Mouse (Mus musculus) embryonic facial prominence, embryonic 13.5 days (tissue): ENCODE measurements around the gene Rrm2. TPM values are rescaled to one million over a fixed set of nuclear protein-coding genes. Genes with fewer than 3 reads are reported as not detected.
A peak's percentile ranks its signal among the peaks of the same experiment; 100 is the strongest.

Experiments
- ATAC-seq: fragments of 200-750 bp; cut with Nextera tagmentation; 2 replicates; pipeline ENCODE4 v1.8.0; 2017; ENCODE audit warnings: low read depth; ENCODE audit not compliant: insufficient number of reproducible peaks, insufficient read depth, low FRiP score, low TSS enrichment
- H3K27ac ChIP-seq: fragments of 300-500 bp; sonication (generic); 2 replicates; pipeline ENCODE4 v1.5.1; 2015; ENCODE audit warnings: moderate library complexity, mild to moderate bottlenecking, inconsistent platforms
- H3K27me3 ChIP-seq: fragments of 300-500 bp; sonication (generic); 2 replicates; pipeline ENCODE4 v1.6.1; 2015; ENCODE audit warnings: mild to moderate bottlenecking, inconsistent platforms
- H3K36me3 ChIP-seq: fragments of 300-500 bp; sonication (generic); 2 replicates; pipeline ENCODE4 v1.6.1; 2015; ENCODE audit warnings: mild to moderate bottlenecking, inconsistent platforms
- H3K4me1 ChIP-seq: fragments of 300-500 bp; sonication (generic); 2 replicates; pipeline ENCODE4 v1.6.1; 2015; ENCODE audit warnings: inconsistent platforms
- H3K4me2 ChIP-seq: fragments of 300-500 bp; sonication (generic); 2 replicates; pipeline ENCODE4 v1.6.1; 2015; ENCODE audit warnings: moderate library complexity, mild to moderate bottlenecking, inconsistent platforms
- H3K4me3 ChIP-seq: fragments of 300-500 bp; sonication (generic); 2 replicates; pipeline ENCODE4 v1.5.1; 2015; ENCODE audit warnings: mild to moderate bottlenecking, inconsistent platforms
- H3K9ac ChIP-seq: fragments of 300-500 bp; sonication (generic); 2 replicates; pipeline ENCODE4 v1.6.1; 2015; ENCODE audit warnings: mild to moderate bottlenecking, inconsistent platforms
- H3K9me3 ChIP-seq: fragments of 300-500 bp; sonication (generic); 2 replicates; pipeline ENCODE4 v1.6.1; 2016; ENCODE audit warnings: inconsistent platforms
- WGBS: fragments of 180-500 bp; shearing (Covaris S2); methylation state at CpG from one replicate; pipeline ENCODE4 v1.1.7; 2015; ENCODE audit warnings: mixed read lengths; 5-methylcytosine and 5-hydroxymethylcytosine counted together
- polyA plus RNA-seq: library from polyadenylated mRNA; unstranded; fragments of >200 nt; fragmentation: Nextera tagmentation; extraction: Ambion mirVana; gene quantifications from 2 replicates; pipeline ENCODE4 v1.2.1, GENCODE M21; 2015

Rrm2 gene
- polyA plus RNA-seq, result 214 and 235 TPM in 2 replicates

- H3K9me3 ChIP-seq, result no peaks in the 10 kb centered on the region
- H3K9ac ChIP-seq, result peak within 1 kb of the TSS; percentile 86
- ATAC-seq, result peak; percentile 86
- peak within 1 kb of the TSS; percentile 89 for H3K4me2 ChIP-seq
- peaks cover 25% of the 10 kb centered on the region for H3K36me3 ChIP-seq
- WGBS, result under 1% methylated on average over 83 of the region's 83 CpGs
- H3K4me3 ChIP-seq, result peak within 1 kb of the TSS; percentile 82
- H3K27ac ChIP-seq, result peak within 1 kb of the TSS; percentile 86
- no peaks in the 10 kb centered on the region for H3K27me3 ChIP-seq
- H3K4me1 ChIP-seq, result peaks cover 46% of the 10 kb centered on the region
Measured at GRCm38 (mm10) chr12:24707954-24708823, at the start of gene Rrm2. Rrm2 (plus strand) TSS chr12:24708241.

GRCm38 (mm10) chr12:24658998-24659397 lies 49.0 kb upstream of the Rrm2 start:
- ATAC-seq, result no peak
- Histone ChIP-seq H3K27me3 (no peaks in the 10 kb centered on the region), H3K27ac (no peak overlapping the region), H3K9me3 (no peaks in the 10 kb centered on the region), H3K36me3 (peaks cover 73% of the 10 kb centered on the region), H3K9ac (no peak overlapping the region), H3K4me3 (no peak overlapping the region), H3K4me2 (no peak overlapping the region), H3K4me1 (peaks cover 20% of the 10 kb centered on the region)
- WGBS, result 95% methylated on average over 4 of the region's 4 CpGs

- WGBS, result 90% methylated on average over 9 of the region's 9 CpGs
Measured at GRCm38 (mm10) chr12:24659923-24660322, 48.1 kb upstream of the Rrm2 start.

GRCm38 (mm10) chr12:24661100-24661499 lies 46.9 kb upstream of the Rrm2 start:
- Histone ChIP-seq H3K9ac (no peak overlapping the region), H3K4me3 (no peak overlapping the region), H3K27ac (no peak overlapping the region), H3K4me1 (peaks cover 18% of the 10 kb centered on the region), H3K4me2 (no peak overlapping the region), H3K27me3 (no peaks in the 10 kb centered on the region), H3K36me3 (peaks cover 56% of the 10 kb centered on the region), H3K9me3 (no peaks in the 10 kb centered on the region)
- 76% methylated on average over 4 of the region's 4 CpGs for WGBS
- no peak for ATAC-seq

More at GRCm38 (mm10) chr12:24659923-24660322, 48.1 kb upstream of the Rrm2 start:
- no peaks in the 10 kb centered on the region for H3K27me3 ChIP-seq
- no peak overlapping the region for H3K27ac ChIP-seq
- ATAC-seq, result no peak
- no peak overlapping the region for H3K9ac ChIP-seq
- no peak overlapping the region for H3K4me2 ChIP-seq
- H3K36me3 ChIP-seq, result peaks cover 64% of the 10 kb centered on the region
- no peak overlapping the region for H3K4me3 ChIP-seq
- H3K9me3 ChIP-seq, result no peaks in the 10 kb centered on the region
- H3K4me1 ChIP-seq, result peaks cover 20% of the 10 kb centered on the region

- H3K9ac ChIP-seq, result no peak overlapping the region
- no peaks in the 10 kb centered on the region for H3K27me3 ChIP-seq
- no peak overlapping the region for H3K4me2 ChIP-seq
- peaks cover 52% of the 10 kb centered on the region for H3K36me3 ChIP-seq
- H3K4me1 ChIP-seq, result peaks cover 9% of the 10 kb centered on the region; the same call in 1 of the 2 replicates
- WGBS, result 85% methylated on average over 5 of the region's 5 CpGs
- H3K9me3 ChIP-seq, result no peaks in the 10 kb centered on the region
- H3K4me3 ChIP-seq, result no peak overlapping the region
- ATAC-seq, result no peak
- H3K27ac ChIP-seq, result no peak overlapping the region
Measured at GRCm38 (mm10) chr12:24662131-24662530, 45.9 kb upstream of the Rrm2 start.

- ATAC-seq, result no peak
- H3K27me3 ChIP-seq, result peaks cover 48% of the 10 kb centered on the region
- 11% methylated on average over 9 of the region's 9 CpGs for WGBS
- H3K4me2 ChIP-seq, result peak overlapping the region; percentile 95
- peaks cover 34% of the 10 kb centered on the region for H3K4me1 ChIP-seq
- H3K36me3 ChIP-seq, result no peaks in the 10 kb centered on the region
- peak overlapping the region; percentile 70 for H3K4me3 ChIP-seq
- H3K9me3 ChIP-seq, result no peaks in the 10 kb centered on the region
- no peak overlapping the region for H3K27ac ChIP-seq
- peak overlapping the region; percentile 80 for H3K9ac ChIP-seq
Measured at GRCm38 (mm10) chr12:24680096-24680491, 27.9 kb upstream of the Rrm2 start.

GRCm38 (mm10) chr12:24680492-24681285 lies 27.4 kb upstream of the Rrm2 start:
- peak overlapping the region; percentile 80 for H3K9ac ChIP-seq
- WGBS, result 2% methylated on average over 41 of the region's 61 CpGs
- ATAC-seq, result peak; percentile 66
- no peak overlapping the region; the same call in 1 of the 2 replicates for H3K27ac ChIP-seq
- H3K4me3 ChIP-seq, result peak overlapping the region; percentile 70
- no peaks in the 10 kb centered on the region for H3K36me3 ChIP-seq
- H3K4me1 ChIP-seq, result peaks cover 34% of the 10 kb centered on the region
- peaks cover 48% of the 10 kb centered on the region for H3K27me3 ChIP-seq
- H3K9me3 ChIP-seq, result no peaks in the 10 kb centered on the region
- H3K4me2 ChIP-seq, result peak overlapping the region; percentile 95

- no peak for ATAC-seq
- peak within 1 kb of the TSS; percentile 71 for H3K27ac ChIP-seq
- H3K4me3 ChIP-seq, result peak within 1 kb of the TSS; percentile 70
- H3K9me3 ChIP-seq, result no peaks in the 10 kb centered on the region
- peaks cover 48% of the 10 kb centered on the region for H3K27me3 ChIP-seq
- peaks cover 34% of the 10 kb centered on the region for H3K4me1 ChIP-seq
- H3K9ac ChIP-seq, result peak within 1 kb of the TSS; percentile 80
- H3K4me2 ChIP-seq, result peak within 1 kb of the TSS; percentile 95
- no peaks in the 10 kb centered on the region for H3K36me3 ChIP-seq
- 4% methylated on average over 20 of the region's 20 CpGs for WGBS
Measured at GRCm38 (mm10) chr12:24681286-24682023, 26.6 kb upstream of the Rrm2 start, which contains the start of gene Cys1. Cys1 (minus strand) TSS chr12:24681813.

- Histone ChIP-seq H3K27ac (peak overlapping the region; percentile 71), H3K4me2 (peak overlapping the region; percentile 95; the same call in 1 of the 2 replicates)
- 35% methylated on average over 8 of the region's 8 CpGs for WGBS
Measured at GRCm38 (mm10) chr12:24682563-24682962, 25.5 kb upstream of the Rrm2 start.

GRCm38 (mm10) chr12:24683461-24683860 lies 24.6 kb upstream of the Rrm2 start:
- 68% methylated on average over 7 of the region's 7 CpGs for WGBS
- peaks cover 48% of the 10 kb centered on the region for H3K27me3 ChIP-seq

More at GRCm38 (mm10) chr12:24682563-24682962, 25.5 kb upstream of the Rrm2 start:
- Histone ChIP-seq H3K9me3 (no peaks in the 10 kb centered on the region), H3K36me3 (no peaks in the 10 kb centered on the region), H3K4me1 (peaks cover 31% of the 10 kb centered on the region), H3K27me3 (peaks cover 48% of the 10 kb centered on the region), H3K4me3 (no peak overlapping the region), H3K9ac (no peak overlapping the region)
- ATAC-seq, result no peak

More at GRCm38 (mm10) chr12:24683461-24683860, 24.6 kb upstream of the Rrm2 start:
- H3K9ac ChIP-seq, result no peak overlapping the region
- H3K4me3 ChIP-seq, result no peak overlapping the region
- H3K4me2 ChIP-seq, result no peak overlapping the region
- H3K4me1 ChIP-seq, result peaks cover 31% of the 10 kb centered on the region
- H3K36me3 ChIP-seq, result no peaks in the 10 kb centered on the region
- H3K27ac ChIP-seq, result no peak overlapping the region
- H3K9me3 ChIP-seq, result no peaks in the 10 kb centered on the region
- ATAC-seq, result no peak
